Comparison of ENCODE assay signal across 35 mouse cellular contexts in the genomic region with DNA sequence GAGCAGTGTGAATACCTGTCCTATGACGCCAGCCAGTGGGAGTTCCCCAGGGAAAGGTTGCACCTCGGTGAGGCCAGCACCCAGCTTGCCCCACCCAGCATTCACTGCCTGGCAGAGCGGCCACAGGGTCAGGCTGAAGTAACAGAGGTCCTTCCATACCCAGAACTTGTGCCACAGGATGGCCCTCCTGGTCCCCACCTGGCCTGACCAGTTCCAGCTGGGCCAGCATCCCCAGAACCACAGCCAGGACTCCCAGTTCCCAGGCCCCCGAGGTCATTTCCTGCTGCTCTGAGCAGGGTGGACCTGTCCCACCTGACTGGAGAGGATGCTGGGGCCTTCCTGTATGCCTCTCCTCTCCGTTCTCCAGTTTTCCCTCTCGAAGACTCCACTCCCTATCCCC. TPM values are rescaled to one million over a fixed set of nuclear protein-coding genes. Genes with fewer than 3 reads are reported as not detected.
"Had no signal": no experiment of that assay in that cellular context is flagged by ENCODE, and none has a peak within 500 bp of the region (broad histone marks: within the 10 kb centered on the region; RNA-seq: fewer than 3 reads in every experiment).

No protein-coding gene starts in this region.

- H3K36me3 ChIP-seq: embryonic facial prominence, embryonic 10.5 days; embryonic facial prominence, embryonic 12.5 days; embryonic facial prominence, embryonic 13.5 days; embryonic facial prominence, embryonic 15.5 days; forebrain, embryonic 10.5 days; forebrain, embryonic 12.5 days; forebrain, embryonic 15.5 days had no signal

- H3K4me3 ChIP-seq: embryonic facial prominence, embryonic 10.5 days; embryonic facial prominence, embryonic 12.5 days; embryonic facial prominence, embryonic 13.5 days; embryonic facial prominence, embryonic 15.5 days; erythroblast, embryonic 14.5 days; forebrain, embryonic 12.5 days; forebrain, embryonic 13.5 days; forebrain, embryonic 15.5 days; gastrocnemius, adult 2 months; heart, adult 2 months had no signal

- ATAC-seq: forebrain, embryonic 13.5 days; forebrain, embryonic 14.5 days; forebrain, embryonic 15.5 days had no signal

- H3K9me3 ChIP-seq: embryonic facial prominence, embryonic 10.5 days; embryonic facial prominence, embryonic 12.5 days; embryonic facial prominence, embryonic 13.5 days; embryonic facial prominence, embryonic 15.5 days; forebrain, embryonic 10.5 days; forebrain, embryonic 12.5 days; forebrain, embryonic 13.5 days; forebrain, embryonic 15.5 days had no signal

- H3K27ac ChIP-seq: embryonic facial prominence, embryonic 10.5 days; embryonic facial prominence, embryonic 12.5 days; embryonic facial prominence, embryonic 13.5 days; embryonic facial prominence, embryonic 15.5 days; forebrain, embryonic 10.5 days; forebrain, embryonic 12.5 days; forebrain, embryonic 13.5 days; forebrain, embryonic 15.5 days; gastrocnemius, adult 2 months; heart, adult 2 months had no signal

- H3K9ac ChIP-seq: embryonic facial prominence, embryonic 12.5 days; embryonic facial prominence, embryonic 13.5 days; embryonic facial prominence, embryonic 15.5 days; forebrain, embryonic 12.5 days; forebrain, embryonic 13.5 days; forebrain, embryonic 15.5 days; forebrain, postnatal 0 days had no signal

- DNase-seq: cerebellum, adult 2 months; cerebellum, adult 8-10 months; cerebellum, adult 9-10 months; cerebellum, adult 9-11 months; cerebellum, postnatal 14 days; cerebellum, postnatal 25 days; cerebellum, postnatal 36 days; embryo, embryonic 11 days; gastrocnemius, adult 2 months; gastrocnemius, postnatal 10 days; gastrocnemius, postnatal 14 days; gastrocnemius, postnatal 25 days; gastrocnemius, postnatal 36 days; heart, adult 18-20 months; heart, adult 2 months had no signal

- H3K4me2 ChIP-seq: embryonic facial prominence, embryonic 15.5 days; forebrain, embryonic 13.5 days; forebrain, embryonic 15.5 days had no signal

RNA-seq across cellular contexts. Expression of a gene that starts 27.7 kb away (rescaled TPM):
- total RNA-seq: common myeloid progenitor, adult 5-6 weeks; forebrain, postnatal 0 days; gastrocnemius, adult 18-20 months; gastrocnemius, adult 2 months; gastrocnemius, adult 8-10 months; gastrocnemius, postnatal 10 days; gastrocnemius, postnatal 14 days; gastrocnemius, postnatal 25 days; gastrocnemius, postnatal 36 days had no signal
- polyA plus RNA-seq: cerebellum, adult 2 months; cortical plate, adult 2 months; embryonic facial prominence, embryonic 10.5 days; embryonic facial prominence, embryonic 11.5 days; embryonic facial prominence, embryonic 12.5 days; embryonic facial prominence, embryonic 13.5 days; embryonic facial prominence, embryonic 14.5 days; embryonic facial prominence, embryonic 15.5 days; erythroblast, embryonic 14.5 days; forebrain, embryonic 10.5 days; forebrain, embryonic 11.5 days; forebrain, embryonic 12.5 days; forebrain, embryonic 13.5 days; forebrain, embryonic 14.5 days; forebrain, embryonic 15.5 days; forebrain, embryonic 16.5 days; forebrain, postnatal 0 days; gonadal fat pad, adult 2 months had no signal
